Mouse (Mus musculus) hematopoietic stem cell, adult 5-6 weeks (primary cell): ENCODE measurements around the gene Gm3625. TPM values are rescaled to one million over a fixed set of nuclear protein-coding genes. Genes with fewer than 3 reads are reported as not detected.
"Not testable (repeated sequence)": the region's sequence is repeated elsewhere in the genome, so short reads cannot be mapped to it uniquely, and the experiment has no call there.

ENCODE experiments used
- ATAC-seq, 2 experiments: fragments of 125-278 bp in 1 of 2; replicated peaks in 1 of 2; 2 replicates each; pipeline ENCODE4 v1.8.0; 2016 to 2017; ENCODE audit warnings: inconsistent platforms in 2 of 2, mild to moderate bottlenecking in 2 of 2, moderate number of reproducible peaks in 2 of 2, low read depth in 1 of 2, moderate TSS enrichment in 1 of 2; ENCODE audit not compliant: low FRiP score in 2 of 2, poor library complexity in 2 of 2, severe bottlenecking in 2 of 2, insufficient read depth in 1 of 2, low TSS enrichment in 1 of 2
- total RNA-seq: library from RNA; stranded (forward); fragments of 172-1452, 232-1000 nt; gene quantifications from 2 replicates; pipeline ENCODE4 v1.2.3, GENCODE M21; 2017

Gene Gm3625
- total RNA-seq, 1 experiment from 2014 or later: not detected

DNA sequence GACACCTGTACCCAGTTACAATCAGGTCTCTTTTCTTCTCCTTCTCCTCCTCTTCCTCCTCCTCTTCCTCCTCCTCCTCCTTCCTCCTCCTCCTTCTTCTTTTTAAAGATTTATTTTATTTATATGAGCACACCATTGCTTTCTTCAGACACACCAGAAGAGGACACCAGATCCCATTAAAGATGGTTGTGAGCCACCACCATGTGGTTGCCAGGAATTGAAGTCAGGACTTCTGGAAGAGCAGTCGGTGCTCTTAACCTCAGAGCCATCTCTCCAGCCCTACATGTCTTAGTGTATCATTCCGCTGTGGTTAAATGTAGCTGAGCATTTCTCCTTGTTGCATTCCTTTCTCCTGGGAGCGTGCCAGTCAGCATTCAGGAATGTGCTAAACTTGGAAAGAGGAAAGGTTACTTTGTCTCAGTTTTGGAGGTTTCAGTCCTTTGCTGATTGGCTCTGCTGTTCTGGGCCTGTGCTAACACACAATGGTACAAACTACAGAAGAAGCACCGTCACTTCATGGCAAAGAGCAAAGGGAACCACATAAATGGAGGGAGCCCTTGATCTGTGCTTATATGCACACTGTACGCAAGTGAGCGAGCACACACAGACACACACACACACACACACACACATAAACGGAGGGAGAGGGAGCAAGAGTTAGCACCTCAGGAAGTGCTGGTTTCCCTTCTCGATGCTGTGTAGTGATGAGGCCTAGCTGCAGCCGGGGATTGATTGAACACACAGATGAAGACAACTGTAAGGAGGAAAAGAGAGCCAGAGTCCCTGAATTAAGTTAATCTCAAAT is 34.0 kb downstream of the Gm3625 start:
- no peak for ATAC-seq

DNA sequence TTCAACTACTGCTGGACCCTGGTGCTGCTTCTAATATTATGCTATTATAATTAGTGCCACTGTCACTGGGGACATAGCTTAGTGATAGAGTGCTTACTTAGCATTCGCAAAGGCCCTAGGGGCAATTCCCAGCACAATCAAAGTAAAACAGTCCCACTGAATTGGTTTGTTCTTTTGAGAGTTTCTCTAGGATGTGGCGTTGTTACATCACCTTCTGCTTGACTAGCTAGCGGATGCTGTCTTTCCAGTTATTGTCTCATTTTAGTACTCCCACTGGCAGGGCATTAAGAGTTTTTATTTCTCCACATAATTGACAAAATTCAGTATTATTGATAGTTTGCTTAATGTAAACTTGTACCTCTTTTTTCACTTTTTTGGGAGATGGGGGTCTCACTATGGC is 34.7 kb downstream of the Gm3625 start:
- ATAC-seq: no peak

DNA sequence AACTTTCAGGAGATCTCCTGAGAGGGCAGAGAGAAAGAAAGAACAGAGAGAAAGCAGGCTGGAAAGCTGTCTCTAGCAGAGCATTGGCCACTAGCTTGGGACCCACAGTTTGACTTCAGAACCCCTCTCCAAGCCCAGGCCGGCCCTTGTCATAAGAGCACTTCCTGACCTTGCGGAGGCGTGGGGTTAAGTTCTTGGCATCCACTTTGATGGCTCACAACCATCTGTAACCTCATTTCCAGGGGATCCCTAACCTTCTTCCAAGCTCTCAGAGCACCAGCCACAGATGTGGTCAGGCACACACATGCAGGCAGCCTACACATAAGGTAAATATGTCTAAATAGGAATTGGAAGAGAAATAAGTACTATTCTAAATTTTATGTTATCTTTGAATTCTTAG is 35.3 kb downstream of the Gm3625 start:
- ATAC-seq: no peak

DNA sequence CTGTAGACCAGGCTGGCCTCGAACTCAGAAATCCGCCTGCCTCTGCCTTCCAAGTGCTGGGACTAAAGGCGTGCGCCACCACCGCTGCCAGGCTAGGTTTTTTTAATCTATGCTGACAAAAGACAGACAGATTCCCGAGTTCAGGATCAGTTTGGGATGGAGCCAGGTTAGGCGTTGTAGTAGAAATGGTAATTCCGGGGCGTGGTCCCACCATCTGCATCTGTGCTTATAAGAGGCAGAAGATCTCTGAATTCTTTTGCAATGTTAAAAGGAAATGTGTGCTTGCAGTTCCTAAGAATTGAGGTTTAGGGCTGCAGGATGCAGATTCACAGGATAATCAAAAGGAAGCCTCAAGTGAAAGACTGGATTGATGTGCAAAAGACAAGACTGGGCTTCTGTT is 35.8 kb downstream of the Gm3625 start:
- no peak for ATAC-seq

DNA sequence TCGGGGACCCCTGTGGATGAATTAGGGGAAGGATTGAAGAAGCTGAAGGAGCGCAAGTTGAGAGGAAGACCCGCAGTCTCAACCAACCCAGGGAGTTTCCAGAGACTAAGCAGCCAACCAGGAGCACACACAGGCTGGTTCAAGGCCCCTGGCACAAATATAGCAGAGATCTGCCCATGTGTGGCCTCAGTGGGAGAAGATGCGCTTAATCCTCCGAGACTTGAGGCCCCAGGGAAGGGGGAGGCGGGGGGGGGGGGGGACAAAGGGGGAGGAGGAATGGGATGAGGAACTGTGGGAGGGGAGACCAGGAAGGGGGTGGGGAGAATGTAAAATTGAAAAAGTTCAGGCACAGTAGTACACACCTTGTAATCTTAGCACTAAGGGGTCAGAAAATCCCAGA is 37.3 kb downstream of the Gm3625 start:
- ATAC-seq: no peak

DNA sequence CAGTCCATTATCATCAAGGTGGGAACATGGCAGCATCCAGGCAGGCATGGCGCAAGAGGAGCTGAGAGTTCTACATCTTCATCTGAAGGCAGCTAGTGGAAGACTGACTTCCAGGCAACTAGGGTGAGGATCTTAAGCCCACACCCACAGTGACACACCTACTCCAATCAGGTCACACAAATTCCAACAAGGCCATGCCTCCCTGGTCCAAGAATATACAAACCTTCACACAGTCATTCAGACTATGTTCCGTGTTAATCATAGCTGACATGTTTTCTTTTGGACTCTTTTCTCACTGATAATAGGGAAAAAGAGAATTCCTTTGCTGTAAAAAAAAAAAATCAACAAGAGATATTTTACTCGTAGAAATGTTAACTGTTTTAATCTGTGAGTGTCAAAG is 39.0 kb downstream of the Gm3625 start:
- not testable (repeated sequence) for ATAC-seq

DNA sequence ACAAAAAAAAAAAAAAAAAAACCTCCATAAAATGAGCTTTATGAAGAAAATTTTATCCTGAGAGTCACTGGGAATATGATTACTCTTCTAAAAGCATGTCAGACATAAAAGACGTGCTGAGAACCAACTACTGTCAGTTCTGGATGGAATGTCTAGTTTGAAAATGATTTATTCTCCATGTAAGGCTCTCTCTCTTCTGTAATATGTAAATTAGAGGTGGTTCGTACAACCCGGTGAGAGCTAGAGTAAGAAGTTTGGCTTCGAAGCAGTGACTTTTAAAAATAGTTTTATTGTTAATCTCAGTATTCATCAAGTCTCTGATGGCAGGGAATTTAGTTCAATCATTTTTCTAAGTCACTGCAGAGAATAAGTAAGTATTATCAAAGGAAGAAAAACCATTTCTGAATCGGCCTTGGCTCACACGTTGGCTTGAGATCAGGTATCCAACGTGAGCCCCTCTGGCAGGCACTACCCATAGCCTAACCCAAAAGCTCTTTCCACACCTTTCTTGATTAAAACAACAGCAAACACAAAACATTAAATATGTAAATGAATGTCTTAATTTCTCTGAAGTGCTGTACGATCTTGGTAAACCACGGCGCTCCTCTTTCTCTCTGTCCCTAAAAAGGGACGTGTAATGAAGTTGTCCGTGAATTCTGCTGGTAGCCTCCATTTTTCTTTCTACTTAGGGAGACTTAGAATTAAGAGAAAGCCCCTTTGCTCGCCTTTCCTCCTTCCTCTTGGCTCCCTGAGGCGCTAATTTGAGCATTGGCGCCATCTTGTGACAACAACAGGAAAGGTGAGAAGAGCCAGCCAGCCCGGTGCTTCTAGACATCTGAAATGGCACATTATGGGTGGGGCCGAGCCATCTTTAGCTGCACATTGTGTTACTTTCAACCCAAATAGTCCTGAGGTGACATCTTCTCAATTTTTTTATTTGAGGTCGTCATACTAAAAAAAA is 44.4 kb downstream of the Gm3625 start:
- ATAC-seq: peak; percentile 73 to 82

DNA sequence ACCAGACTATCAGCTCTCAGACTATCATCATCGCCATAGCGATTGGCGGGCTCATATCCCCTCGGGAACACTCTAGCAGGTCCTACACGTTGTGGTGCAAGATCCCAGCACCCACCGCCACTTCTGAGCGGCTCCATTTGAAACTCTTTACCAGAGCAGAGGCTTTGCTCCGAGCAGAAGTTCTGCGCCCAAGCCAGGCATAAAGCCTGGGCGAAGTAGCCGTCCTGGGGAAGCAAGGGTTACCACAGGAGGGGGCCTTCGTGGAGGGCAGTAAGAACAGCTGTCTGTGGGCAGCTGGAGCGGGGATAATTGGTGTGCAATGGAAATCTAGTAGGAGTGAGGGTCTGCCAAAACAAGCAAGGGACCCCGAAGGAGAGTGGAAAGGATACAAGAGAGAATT is 45.2 kb downstream of the Gm3625 start:
- ATAC-seq: no peak

DNA sequence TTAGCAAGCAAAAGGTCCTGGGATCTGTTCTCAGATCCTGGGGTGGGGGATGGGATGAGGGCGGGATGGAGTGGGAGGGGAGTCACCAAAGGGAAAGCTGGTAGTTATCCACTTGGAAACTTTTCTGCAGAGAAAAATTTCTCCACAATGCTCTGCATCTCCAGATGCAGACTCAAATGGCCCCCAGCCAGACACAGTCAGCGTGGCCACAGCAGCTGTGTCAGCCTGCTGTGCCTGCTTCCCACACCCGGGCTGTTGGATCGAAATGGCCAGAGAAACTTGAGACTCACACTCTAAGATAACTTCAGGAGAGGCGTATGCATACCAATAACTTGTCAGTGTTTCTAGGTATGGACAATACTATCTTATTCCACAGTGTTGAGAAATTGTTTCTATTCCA is 46.2 kb downstream of the Gm3625 start:
- ATAC-seq: no peak

DNA sequence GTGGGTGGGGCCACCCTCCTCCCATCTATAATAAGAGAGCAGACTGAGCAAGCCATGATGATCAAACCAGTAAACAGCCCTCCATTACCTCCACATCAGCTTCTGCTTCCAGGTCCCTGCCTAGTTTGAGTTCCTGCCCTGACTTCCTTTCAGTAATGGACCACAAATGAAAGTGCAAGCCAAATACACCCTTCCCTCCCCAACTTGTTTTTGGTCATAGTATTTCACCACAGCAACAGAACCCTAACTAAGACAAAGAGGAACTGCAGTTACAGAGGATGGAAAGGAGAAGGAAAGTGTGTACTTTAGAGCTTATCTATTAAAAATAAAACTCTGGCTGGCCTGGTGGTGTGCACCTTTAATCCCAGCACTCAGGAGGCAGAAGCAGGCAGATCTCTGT is 47.3 kb downstream of the Gm3625 start:
- ATAC-seq: peak; percentile 70 to 86

DNA sequence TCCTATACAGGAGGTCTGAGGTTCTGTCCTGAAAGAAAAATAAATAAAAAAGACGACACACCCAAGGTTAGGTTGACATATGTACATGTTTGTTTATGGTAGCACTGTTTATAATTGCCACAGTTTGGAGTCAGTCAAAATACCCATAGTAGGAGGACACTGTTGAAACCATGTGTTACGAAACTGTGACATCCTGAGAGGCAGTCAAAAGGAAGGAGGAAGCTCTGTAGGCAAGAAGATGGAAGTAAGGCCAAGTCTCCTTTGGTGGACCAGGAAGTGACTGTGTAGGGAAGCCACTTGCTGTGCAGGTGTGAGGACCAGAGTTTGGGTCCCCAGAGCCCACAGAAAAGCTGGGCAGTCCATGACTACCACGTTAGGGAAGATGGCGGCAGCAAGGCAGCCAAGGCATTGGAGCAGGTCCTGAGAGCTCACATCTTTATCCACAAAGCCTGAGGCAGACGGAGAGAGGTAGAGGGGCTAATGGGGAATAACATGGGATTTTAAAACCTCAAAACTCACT is 48.3 kb downstream of the Gm3625 start:
- ATAC-seq: peak in 1 of 2 experiments; percentile 33; a peak in 1 of 4 replicates

Other genes with a start within 250 kb of the Gm3625 start
- gene Ncoa1, start 115.7 kb downstream of the Gm3625 start, total RNA-seq: 13.7 and 26.7 TPM in 2 replicates
- gene Itsn2, start 289 bp downstream of the Gm3625 start, total RNA-seq: 160 and 179 TPM in 2 replicates
- not detected in 2 replicates for gene Fam228a, start 145.5 kb upstream of the Gm3625 start, total RNA-seq
- 1.5 and 3.5 TPM in 2 replicates for gene Pfn4, start 176.1 kb upstream of the Gm3625 start, total RNA-seq
- gene Fam228b, start 176.3 kb upstream of the Gm3625 start, total RNA-seq: 0.79 and 3.5 TPM in 2 replicates
- gene Sf3b6, start 224.6 kb upstream of the Gm3625 start, total RNA-seq: 145 and 178 TPM in 2 replicates
- gene Fkbp1b, start 248.7 kb upstream of the Gm3625 start, total RNA-seq: 2.0 and 4.0 TPM in 2 replicates